Mouse (Mus musculus) heart, postnatal 0 days (tissue): Measurements from ENCODE around the gene Atxn7.

ENCODE experiments used
- CTCF ChIP-seq: IDR thresholded peaks from 2 replicates; pipeline ENCODE4 v1.5.1; 2016; ENCODE audit warnings: antibody characterized with exemption, control low read depth, low read depth
- EP300 ChIP-seq: IDR thresholded peaks from 2 replicates; pipeline ENCODE4 v1.6.1; 2016; ENCODE audit warnings: antibody characterized with exemption, low read depth

- TF ChIP-seq CTCF (no peak), EP300 (no peak)
Measured at GRCm38 (mm10) chr14:13914387-13915082, 46.7 kb upstream of the Atxn7 start, which contains the start of gene Gm281.
